Comparison of ENCODE assay signal across 12 mouse cellular contexts in the genomic region with DNA sequence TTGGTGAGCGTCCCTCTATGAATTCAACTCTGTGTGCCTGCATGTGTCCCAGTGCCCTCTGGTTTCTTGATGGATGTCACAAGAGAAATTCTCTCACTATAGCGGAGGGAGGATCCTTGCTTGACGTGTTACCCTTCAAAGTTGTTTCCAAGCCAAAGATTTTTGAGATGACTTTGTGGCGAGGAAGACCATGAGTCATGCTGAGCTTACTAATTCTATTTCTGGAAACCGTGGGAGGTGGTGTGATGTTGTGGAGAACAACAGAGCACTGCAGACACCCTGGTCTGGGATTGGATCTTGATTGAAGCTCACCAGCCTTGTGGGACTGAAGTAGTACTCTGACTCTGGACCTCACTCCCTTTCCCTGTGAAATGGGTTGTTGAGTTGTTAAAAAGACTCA.
DNase-seq lines count a peak whose midpoint lies in the region; ATAC-seq and TF ChIP-seq lines count a peak whose summit lies in the region.
"Had no signal": no experiment of that assay in that cellular context is flagged by ENCODE, and none has a peak within 500 bp of the region (broad histone marks: within the 10 kb centered on the region; RNA-seq: fewer than 3 reads in every experiment).

No protein-coding gene starts in this region.

- 87% methylated on average over 5 of the region's 5 CpGs for WGBS in midbrain, embryonic 13.5 days

- DNase-seq in heart, adult 8-10 months (ENCODE audit: low spot score): peak; percentile 69
- DNase-seq in heart, postnatal 25 days (ENCODE audit: low spot score): no peak
- peak; percentile 53 for DNase-seq in MEL (ENCODE audit: low read depth, low spot score)
- no peak for DNase-seq in kidney, adult 18-20 months
- DNase-seq in thymus, adult 18-20 months: no peak
- DNase-seq: thymus, adult 2 months had no signal

- peaks cover 17 to 22% of the 10 kb centered on the region in 2 experiments for H3K4me1 ChIP-seq in MEL (ENCODE audit: control insufficient read depth in 1 of 2, insufficient read depth in 2 of 2, low read length in 2 of 2)
- peaks cover 6% of the 10 kb centered on the region; the same call in 1 of the 2 replicates for H3K4me1 ChIP-seq in midbrain, embryonic 13.5 days (replicated peaks)

- TF ChIP-seq RAD21 in MEL (IDR thresholded peaks at IDR 0.05; ENCODE audit: low read depth, low read length): no peak

- TF ChIP-seq EP300 in MEL (IDR thresholded peaks at IDR 0.05; ENCODE audit: low read depth in 1 of 2, low read length in 2 of 2): no peak

- no peak for TF ChIP-seq CTCF in MEL (IDR thresholded peaks at IDR 0.05 in 2 of 3, conservative IDR thresholded peaks at IDR 0.05 in 1 of 3; ENCODE audit: control insufficient read depth in 1 of 3, insufficient read depth in 1 of 3, low read depth in 2 of 3, low read length in 3 of 3, poor library complexity in 1 of 3, severe bottlenecking in 1 of 3)

- ATAC-seq in granulocyte monocyte progenitor cell, adult 5-6 weeks (replicated peaks; ENCODE audit: poor library complexity, severe bottlenecking): 0 out of 2 replicates have a peak, but pooled peaks have one; percentile 13
- ATAC-seq in megakaryocyte progenitor cell, adult 5-6 weeks (replicated peaks; ENCODE audit: poor library complexity): peak; percentile 12; the same call in 1 of the 2 replicates
- no peak for ATAC-seq in midbrain, embryonic 13.5 days
- ATAC-seq: forebrain, embryonic 13.5 days; lung, postnatal 0 days had no signal

- no peak overlapping the region for H3K9ac ChIP-seq in MEL (ENCODE audit: control insufficient read depth, low read depth, low read length, poor library complexity, severe bottlenecking)
- H3K9ac ChIP-seq in midbrain, embryonic 13.5 days (replicated peaks): no peak overlapping the region
- H3K9ac ChIP-seq: forebrain, embryonic 13.5 days; hindbrain, embryonic 13.5 days had no signal

- peaks cover 0 to 22% of the 10 kb centered on the region in 2 experiments; a peak in 2 of 4 replicates for H3K36me3 ChIP-seq in MEL (ENCODE audit: control insufficient read depth in 1 of 2, insufficient read depth in 2 of 2, low read length in 2 of 2)
- H3K36me3 ChIP-seq in midbrain, embryonic 13.5 days: no peaks in the 10 kb centered on the region
- H3K36me3 ChIP-seq: hindbrain, embryonic 13.5 days had no signal

- TF ChIP-seq POLR2A in MEL (IDR thresholded peaks at IDR 0.05; ENCODE audit: control insufficient read depth in 1 of 2, insufficient read depth in 1 of 2, low read depth in 1 of 2, low read length in 2 of 2, poor library complexity in 1 of 2): no peak

- no peaks in the 10 kb centered on the region for H3K27me3 ChIP-seq in MEL (ENCODE audit: control insufficient read depth in 1 of 2, insufficient read depth in 2 of 2, low read length in 2 of 2)
- no peaks in the 10 kb centered on the region for H3K27me3 ChIP-seq in midbrain, embryonic 13.5 days
- H3K27me3 ChIP-seq: forebrain, embryonic 13.5 days; hindbrain, embryonic 13.5 days had no signal

- no peak overlapping the region for H3K4me3 ChIP-seq in MEL (ENCODE audit: control insufficient read depth in 1 of 2, insufficient read depth in 1 of 2, low read depth in 2 of 2, low read length in 2 of 2)
- H3K4me3 ChIP-seq in midbrain, embryonic 13.5 days (replicated peaks): no peak overlapping the region
- H3K4me3 ChIP-seq: forebrain, embryonic 13.5 days; hindbrain, embryonic 13.5 days had no signal

- H3K4me2 ChIP-seq in midbrain, embryonic 13.5 days (replicated peaks): no peak overlapping the region
- H3K4me2 ChIP-seq: forebrain, embryonic 13.5 days; hindbrain, embryonic 13.5 days had no signal

- H3K27ac ChIP-seq in MEL (ENCODE audit: control insufficient read depth, low read depth, low read length): no peak overlapping the region
- no peak overlapping the region for H3K27ac ChIP-seq in midbrain, embryonic 13.5 days
- H3K27ac ChIP-seq: forebrain, embryonic 13.5 days; hindbrain, embryonic 13.5 days had no signal

- intact Hi-C loops in heart, postnatal 25 days (cut with DNase I): loop anchor here (10.0 kb wide), 2 partner anchors 302 to 462 kb away; no protein-coding TSS in a partner anchor

- no peaks in the 10 kb centered on the region for H3K79me2 ChIP-seq in MEL (ENCODE audit: control insufficient read depth, insufficient read depth, low read length, poor library complexity)

- H3K9me3 ChIP-seq in MEL (replicated peaks; ENCODE audit: insufficient read depth, low read length): no peaks in the 10 kb centered on the region
- H3K9me3 ChIP-seq in midbrain, embryonic 13.5 days: no peaks in the 10 kb centered on the region
- H3K9me3 ChIP-seq: forebrain, embryonic 13.5 days; hindbrain, embryonic 13.5 days had no signal

TF ChIP-seq in MEL, 35 proteins besides CTCF, POLR2A, EP300 and RAD21:
- peak; percentile 57 for TF ChIP-seq ETS1 (IDR thresholded peaks at IDR 0.05; ENCODE audit: low read depth, low read length)
- TF ChIP-seq MYC (IDR thresholded peaks at IDR 0.05; ENCODE audit: low read depth, low read length): no peak
- TF ChIP-seq MEF2A (IDR thresholded peaks at IDR 0.05; ENCODE audit: extremely low read depth, insufficient replicate concordance, low read depth, low read length, poor library complexity, severe bottlenecking): peak; percentile 73; the same call in 1 of the 2 replicates
- no peak for TF ChIP-seq MAZ (IDR thresholded peaks at IDR 0.05; ENCODE audit: low read depth, low read length)
- TF ChIP-seq POLR2AphosphoS5 (IDR thresholded peaks at IDR 0.05; ENCODE audit: borderline replicate concordance, low read depth, low read length): no peak

Comparison
In these comparisons a context has a peak if more than half of its experiments do, and no peak if none do; other contexts are left out.
1. DNase-seq: peak in heart, adult 8-10 months (single experiment) and MEL (single experiment); none in heart, postnatal 25 days (single experiment), kidney, adult 18-20 months (single experiment) and thymus, adult 18-20 months (0 of 2).